Mouse (Mus musculus) heart, adult 2 months (tissue): ENCODE measurements at regions not wholly inside any gene's neighbourhood (a gene's known extent, or its start where the extent isn't known, plus 50 kb on each side); places are given as distances from the start of the nearest gene placed in this dataset.

Experiments used
- DNase-seq, 2 experiments: peaks; one replicate each; pipeline ENCODE4 v3.0.0; 2021
- H3K27ac ChIP-seq: fragments of 200-600 bp; 2 replicates; pipeline ENCODE4 v1.8.1; 2022
- H3K27me3 ChIP-seq: fragments of 200-500 bp; 2 replicates; pipeline ENCODE4 v1.6.1; 2012; ENCODE audit warnings: mild to moderate bottlenecking, low read length, inconsistent platforms, mixed read lengths; ENCODE audit not compliant: control insufficient read depth, insufficient read depth
- H3K36me3 ChIP-seq: fragments of 200-500 bp; 2 replicates; pipeline ENCODE4 v1.6.1; 2012; ENCODE audit warnings: low read length, inconsistent platforms; ENCODE audit not compliant: control insufficient read depth, insufficient read depth
- H3K4me1 ChIP-seq: fragments of 200-500 bp; 2 replicates; pipeline ENCODE4 v1.6.1; 2011; ENCODE audit warnings: low read length; ENCODE audit not compliant: control insufficient read depth, insufficient read depth
- H3K4me3 ChIP-seq: fragments of 200-600 bp; 2 replicates; pipeline ENCODE4 v1.8.1; 2022
- H3K79me2 ChIP-seq: fragments of 200-500 bp; replicated peaks from 2 replicates; pipeline ENCODE4 v1.6.1; 2012; ENCODE audit warnings: mild to moderate bottlenecking, inconsistent platforms, low read length, moderate library complexity, mixed read lengths; ENCODE audit not compliant: control insufficient read depth, insufficient read depth
- H3K9ac ChIP-seq: fragments of 200-500 bp; 2 replicates; pipeline ENCODE4 v1.6.1; 2012; ENCODE audit warnings: low read depth, mild to moderate bottlenecking, control low read depth, inconsistent platforms, low read length, mixed read lengths
- CTCF ChIP-seq: fragments of 200-600 bp; IDR thresholded peaks from 2 replicates; pipeline ENCODE4 v1.8.1; 2022; ENCODE audit warnings: antibody characterized with exemption, mild to moderate bottlenecking, moderate library complexity
- EP300 ChIP-seq: fragments of 200-500 bp; IDR thresholded peaks from 2 replicates; pipeline ENCODE4 v1.6.1; 2011; ENCODE audit warnings: low read depth, low read length, control low read depth; ENCODE audit not compliant: insufficient read depth
- POLR2A ChIP-seq: fragments of 200-500 bp; IDR thresholded peaks from 2 replicates; pipeline ENCODE4 v1.6.1; 2011; ENCODE audit warnings: mild to moderate bottlenecking, low read depth, low read length, control low read depth; ENCODE audit not compliant: insufficient read depth
- WGBS: fragments of 180-500 bp; shearing (Covaris S2); methylation state at CpG from one replicate; pipeline ENCODE4 v1.1.7; 2018; 5-methylcytosine and 5-hydroxymethylcytosine counted together
- intact Hi-C: fragments of 180-260 bp; cut with DNase I; formaldehyde crosslinking; loops from one replicate; pipeline ENCODE4 v1.15.1; 2025

GRCm38 (mm10) chr17:73053479-73054215 is 54.1 kb upstream of the Lclat1 start:
- DNase-seq: no peak
- no peak overlapping the region for H3K9ac ChIP-seq
- WGBS: 44% methylated on average over 3 of the region's 3 CpGs
- H3K4me3 ChIP-seq: no peak overlapping the region
- H3K36me3 ChIP-seq: 0 out of 2 replicates have a peak, but pooled peaks cover 4% of the 10 kb centered on the region
- no peaks in the 10 kb centered on the region for H3K27me3 ChIP-seq
- peaks cover 3% of the 10 kb centered on the region for H3K4me1 ChIP-seq
- no peaks in the 10 kb centered on the region for H3K79me2 ChIP-seq
- peak overlapping the region; percentile 3; the same call in 1 of the 2 replicates for H3K27ac ChIP-seq
- TF ChIP-seq EP300 (no peak), CTCF (no peak), POLR2A (no peak)
- intact Hi-C loops: no loop called here

DNA sequence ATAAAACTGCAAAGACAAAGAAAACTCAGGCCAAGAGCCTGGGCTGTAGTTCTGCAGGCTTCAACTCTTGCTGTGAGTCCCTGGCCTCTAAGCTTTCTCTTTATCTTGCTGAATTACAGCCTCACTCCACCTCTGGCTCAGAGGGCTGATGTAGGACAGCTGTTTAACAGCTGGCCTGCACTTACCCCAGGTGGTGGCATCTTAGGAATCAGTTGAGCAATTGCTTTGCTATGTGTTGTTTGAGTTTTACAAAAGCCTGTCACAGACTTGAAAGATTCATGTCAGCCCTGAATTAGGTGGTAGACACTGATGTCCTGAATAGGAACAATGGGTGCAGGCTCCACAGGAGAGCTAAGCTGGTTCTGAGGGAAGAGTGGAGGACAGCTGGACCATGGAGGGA is 53.6 kb upstream of the Lclat1 start:
- Histone ChIP-seq H3K36me3 (0 out of 2 replicates have a peak, but pooled peaks cover 4% of the 10 kb centered on the region), H3K27ac (no peak overlapping the region), H3K4me3 (no peak overlapping the region), H3K9ac (no peak overlapping the region), H3K4me1 (peaks cover 3% of the 10 kb centered on the region), H3K27me3 (no peaks in the 10 kb centered on the region), H3K79me2 (no peaks in the 10 kb centered on the region)
- intact Hi-C loops: no loop called here
- TF ChIP-seq POLR2A (no peak), EP300 (peak; percentile 82; the same call in 1 of the 2 replicates)
- DNase-seq: peak; percentile 59 to 70

- H3K9ac ChIP-seq: no peak overlapping the region
- DNase-seq: peak in 1 of 2 experiments; percentile 11
- no peak for TF ChIP-seq CTCF
- H3K79me2 ChIP-seq: no peaks in the 10 kb centered on the region
- H3K36me3 ChIP-seq: 0 out of 2 replicates have a peak, but pooled peaks cover 4% of the 10 kb centered on the region
- H3K27me3 ChIP-seq: no peaks in the 10 kb centered on the region
- intact Hi-C loops: no loop called here
- WGBS: 73% methylated on average over 3 of the region's 3 CpGs
- no peak overlapping the region for H3K4me3 ChIP-seq
- H3K4me1 ChIP-seq: peaks cover 3% of the 10 kb centered on the region
- no peak overlapping the region for H3K27ac ChIP-seq
Observed at GRCm38 (mm10) chr17:73055197-73055596, 52.6 kb upstream of the Lclat1 start.

DNA sequence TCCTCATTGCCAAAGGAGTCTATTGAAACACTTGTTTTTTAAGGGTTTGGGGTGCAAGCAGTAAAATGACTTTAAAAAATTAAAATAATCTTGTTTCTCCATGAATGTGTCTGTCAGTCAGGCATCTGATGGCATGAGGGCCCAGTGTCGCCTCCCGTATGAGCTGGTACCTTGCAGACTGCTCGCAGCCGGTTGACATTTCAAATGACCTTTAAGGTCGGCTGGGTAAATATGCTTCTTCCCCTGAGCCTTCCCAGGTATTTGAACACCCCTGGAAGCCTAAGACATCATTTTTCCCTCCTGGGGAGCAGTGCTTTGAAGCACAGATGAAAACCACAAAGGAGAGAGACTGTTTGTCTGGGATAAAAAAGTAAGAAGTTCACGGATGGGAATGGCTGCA is 52.2 kb upstream of the Lclat1 start:
- TF ChIP-seq POLR2A (no peak), CTCF (no peak), EP300 (no peak)
- DNase-seq: peak in 1 of 2 experiments; percentile 3
- no peaks in the 10 kb centered on the region for H3K27me3 ChIP-seq
- H3K4me1 ChIP-seq: peaks cover 3% of the 10 kb centered on the region
- H3K36me3 ChIP-seq: 0 out of 2 replicates have a peak, but pooled peaks cover 4% of the 10 kb centered on the region
- intact Hi-C loops: no loop called here
- 93% methylated on average over 6 of the region's 6 CpGs for WGBS
- no peak overlapping the region for H3K9ac ChIP-seq
- no peaks in the 10 kb centered on the region for H3K79me2 ChIP-seq
- no peak overlapping the region for H3K4me3 ChIP-seq
- H3K27ac ChIP-seq: no peak overlapping the region

DNA sequence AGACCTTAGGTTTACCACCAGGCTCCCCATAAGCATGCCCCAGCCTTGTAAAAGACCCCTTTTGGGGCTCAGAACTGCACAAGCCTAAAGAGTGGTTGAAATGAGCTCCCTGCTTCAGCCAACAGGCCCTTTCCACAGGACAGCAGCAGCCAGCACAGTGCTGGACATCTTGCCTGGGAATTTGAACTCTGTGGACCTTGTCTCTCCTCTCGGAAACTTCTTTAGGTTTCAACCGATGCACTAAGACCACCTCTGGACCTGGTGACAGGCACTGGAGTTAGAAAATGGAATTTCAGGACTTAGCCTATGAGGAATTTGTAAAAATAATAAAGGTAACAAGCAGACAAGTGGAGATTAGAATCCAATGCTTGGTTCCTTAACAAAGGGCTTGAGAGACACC is 51.2 kb upstream of the Lclat1 start:
- H3K27ac ChIP-seq: no peak overlapping the region
- H3K9ac ChIP-seq: no peak overlapping the region
- peak in 1 of 2 experiments; percentile 7 for DNase-seq
- H3K4me1 ChIP-seq: peaks cover 3% of the 10 kb centered on the region
- H3K27me3 ChIP-seq: no peaks in the 10 kb centered on the region
- no peaks in the 10 kb centered on the region for H3K79me2 ChIP-seq
- 0 out of 2 replicates have a peak, but pooled peaks cover 4% of the 10 kb centered on the region for H3K36me3 ChIP-seq
- intact Hi-C loops: no loop called here
- TF ChIP-seq EP300 (no peak), CTCF (no peak), POLR2A (no peak)
- WGBS: 77% methylated on average over 2 of the region's 2 CpGs
- no peak overlapping the region for H3K4me3 ChIP-seq
